Mouse (Mus musculus): ENCODE results near the gene Abcb10. TPM values are rescaled to one million over a fixed set of nuclear protein-coding genes. Genes with fewer than 3 reads are reported as not detected.

Gene Abcb10
- polyA plus RNA-seq, 1 experiment from 2014 or later: 19.1 TPM

DNA sequence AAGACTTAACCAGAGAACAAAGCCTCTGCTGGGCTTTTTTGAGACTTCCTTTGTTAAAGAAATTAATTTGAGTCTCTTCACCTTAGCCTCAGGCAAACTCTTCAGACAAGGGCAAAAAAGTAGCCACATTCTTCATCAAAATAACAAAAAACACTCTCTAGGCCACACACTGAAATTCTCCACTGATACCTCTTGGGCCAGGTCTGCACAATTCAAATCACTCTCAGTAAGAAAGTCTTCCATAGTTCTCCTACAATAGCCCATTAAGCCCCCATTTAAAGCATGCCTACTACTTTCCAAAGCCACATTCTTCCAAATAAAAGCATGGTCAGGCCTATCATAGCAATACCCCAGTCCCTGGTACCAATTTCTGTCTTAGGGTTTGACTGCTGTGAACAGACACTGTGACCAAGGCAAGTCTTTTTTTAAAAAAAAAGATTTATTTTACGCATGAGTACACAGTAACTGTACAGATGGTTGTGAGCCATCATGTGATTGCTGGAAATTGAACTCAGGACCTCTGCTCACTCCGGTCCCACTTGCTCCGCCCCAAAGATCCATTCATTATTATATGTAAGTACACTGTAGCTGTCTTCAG lies 29.2 kb upstream of the Abcb10 start:
- Histone ChIP-seq H3K36me3 (ENCODE audit: control insufficient read depth, insufficient read depth, low read length) (peaks cover 3% of the 10 kb centered on the region; the same call in 1 of the 2 replicates), H3K27ac (ENCODE audit: low read depth, low read length) (no peak overlapping the region), H3K4me3 (ENCODE audit: low read depth, low read length) (no peak overlapping the region), H3K4me1 (ENCODE audit: control insufficient read depth, insufficient read depth, low read length) (no peaks in the 10 kb centered on the region), H3K9ac (ENCODE audit: low read length) (no peak overlapping the region), H3K9me3 (ENCODE audit: control insufficient read depth, low read length) (no peaks in the 10 kb centered on the region), H3K4me2 (no peak overlapping the region), H3K27me3 (ENCODE audit: control insufficient read depth, insufficient read depth, low read length) (no peaks in the 10 kb centered on the region)
- DNase-seq (ENCODE audit: low spot score, missing footprints) (no peak), ATAC-seq (ENCODE audit: low FRiP score) (no peak)
- 96% methylated on average over 3 of the region's 3 CpGs for WGBS

DNA sequence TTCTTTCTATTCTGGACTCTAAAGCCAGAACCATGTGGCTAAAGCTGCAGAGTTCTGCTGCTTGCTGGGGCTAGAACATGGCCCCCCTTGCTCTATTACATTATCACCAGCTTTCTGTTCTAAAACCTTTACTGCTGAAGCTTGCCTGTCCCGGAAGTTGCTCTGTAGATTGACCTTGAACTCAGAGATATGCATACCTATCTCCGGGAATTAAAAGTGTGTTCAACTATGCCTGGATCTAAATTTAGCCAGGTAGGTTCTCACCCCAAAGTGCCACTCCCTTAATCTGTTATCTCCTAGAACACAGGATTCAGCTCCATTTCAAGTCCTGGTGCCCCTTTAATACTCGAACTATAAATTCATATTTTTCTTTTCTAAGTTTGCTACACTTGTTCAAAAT lies 28.7 kb upstream of the Abcb10 start:
- H3K4me3 ChIP-seq (ENCODE audit: low read depth, low read length): no peak overlapping the region
- no peaks in the 10 kb centered on the region for H3K9me3 ChIP-seq (ENCODE audit: control insufficient read depth, low read length)
- no peaks in the 10 kb centered on the region for H3K4me1 ChIP-seq (ENCODE audit: control insufficient read depth, insufficient read depth, low read length)
- no peak for ATAC-seq (ENCODE audit: low FRiP score)
- H3K36me3 ChIP-seq (ENCODE audit: control insufficient read depth, insufficient read depth, low read length): peaks cover 6% of the 10 kb centered on the region; the same call in 1 of the 2 replicates
- DNase-seq (ENCODE audit: low spot score, missing footprints): no peak
- no peaks in the 10 kb centered on the region for H3K27me3 ChIP-seq (ENCODE audit: control insufficient read depth, insufficient read depth, low read length)
- 88% methylated on average over 3 of the region's 3 CpGs for WGBS
- no peak overlapping the region for H3K27ac ChIP-seq (ENCODE audit: low read depth, low read length)
- H3K4me2 ChIP-seq: no peak overlapping the region
- H3K9ac ChIP-seq (ENCODE audit: low read length): no peak overlapping the region

DNA sequence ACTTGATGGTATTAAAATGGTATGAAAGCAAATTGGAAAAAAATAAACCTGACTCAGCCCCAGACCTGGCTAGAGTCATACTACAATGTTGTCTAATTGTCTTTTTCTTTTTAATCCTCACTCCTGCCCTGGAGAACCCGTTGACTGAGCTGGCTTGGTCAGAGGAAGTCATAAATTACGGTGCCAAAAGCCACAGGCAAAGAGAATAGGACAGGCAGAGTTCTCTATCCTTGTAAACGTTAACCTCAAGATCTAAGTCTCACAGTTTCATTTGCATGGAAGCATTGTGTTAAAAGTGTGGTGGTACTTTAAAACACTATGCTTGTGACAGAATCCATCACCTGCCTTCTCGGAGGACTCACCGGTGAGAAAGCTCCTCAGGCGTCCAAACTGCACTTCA lies 24.9 kb upstream of the Abcb10 start:
- no peak overlapping the region for H3K27ac ChIP-seq (ENCODE audit: low read depth, low read length)
- ATAC-seq (ENCODE audit: low FRiP score): no peak
- peaks cover 16% of the 10 kb centered on the region for H3K36me3 ChIP-seq (ENCODE audit: control insufficient read depth, insufficient read depth, low read length)
- H3K4me3 ChIP-seq (ENCODE audit: low read depth, low read length): no peak overlapping the region
- H3K4me1 ChIP-seq (ENCODE audit: control insufficient read depth, insufficient read depth, low read length): no peaks in the 10 kb centered on the region
- no peak overlapping the region for H3K4me2 ChIP-seq
- H3K9ac ChIP-seq (ENCODE audit: low read length): no peak overlapping the region
- 93% methylated on average over 6 of the region's 6 CpGs for WGBS
- no peaks in the 10 kb centered on the region for H3K27me3 ChIP-seq (ENCODE audit: control insufficient read depth, insufficient read depth, low read length)
- DNase-seq (ENCODE audit: low spot score, missing footprints): no peak
- H3K9me3 ChIP-seq (ENCODE audit: control insufficient read depth, low read length): no peaks in the 10 kb centered on the region

DNA sequence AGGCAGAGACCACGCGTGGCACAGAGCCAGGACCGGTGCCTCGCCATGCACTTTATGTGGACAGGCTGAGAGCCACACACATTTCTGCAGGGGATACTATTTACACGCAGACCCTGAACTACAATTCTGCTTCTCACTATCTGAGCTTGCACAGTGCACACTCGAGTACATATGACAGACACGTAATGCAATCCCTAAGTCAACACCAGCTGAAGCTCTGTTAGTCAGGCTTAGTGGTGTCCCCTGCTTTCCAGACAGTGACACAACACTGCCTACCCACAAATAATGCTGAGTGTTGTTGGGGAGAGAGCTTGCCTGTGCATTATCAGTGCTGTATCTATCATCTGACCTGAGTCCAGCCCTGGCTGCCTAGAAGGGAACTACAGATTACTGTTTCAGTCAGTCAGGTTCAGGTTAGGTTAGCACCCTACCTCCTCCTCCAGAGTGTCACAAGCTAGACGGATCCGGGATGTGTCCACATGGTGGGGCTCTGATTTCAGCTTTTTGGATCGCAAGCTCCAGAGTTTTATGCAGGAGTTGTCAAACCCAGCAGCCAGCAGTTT lies 19.7 kb upstream of the Abcb10 start:
- H3K4me3 ChIP-seq (ENCODE audit: low read depth, low read length): no peak overlapping the region
- 96% methylated on average over 10 of the region's 10 CpGs for WGBS

DNA sequence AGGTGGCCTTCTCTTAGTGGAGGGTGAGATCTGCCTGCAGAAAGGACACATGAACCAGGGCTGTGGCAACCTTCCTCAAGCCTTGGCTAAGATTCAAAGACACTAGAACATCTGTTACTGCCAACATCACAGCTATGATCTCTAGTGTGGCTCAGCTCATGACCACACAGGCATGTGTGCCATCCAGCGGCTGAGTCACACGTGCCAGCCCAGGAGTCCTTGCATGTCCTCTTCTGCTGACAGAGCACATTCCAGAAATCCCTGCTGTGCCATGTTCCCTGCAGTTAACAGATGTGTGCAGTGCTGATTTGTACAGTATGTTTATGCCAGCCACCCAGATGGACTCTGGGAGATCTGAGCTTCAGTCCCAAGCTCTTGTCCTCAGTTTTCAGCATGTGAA lies 16.6 kb upstream of the Abcb10 start:
- no peak overlapping the region for H3K9ac ChIP-seq (ENCODE audit: low read length)
- no peaks in the 10 kb centered on the region for H3K27me3 ChIP-seq (ENCODE audit: control insufficient read depth, insufficient read depth, low read length)
- ATAC-seq (ENCODE audit: low FRiP score) (no peak), DNase-seq (ENCODE audit: low spot score, missing footprints) (no peak)
- peaks cover 20% of the 10 kb centered on the region for H3K36me3 ChIP-seq (ENCODE audit: control insufficient read depth, insufficient read depth, low read length)
- H3K27ac ChIP-seq (ENCODE audit: low read depth, low read length): no peak overlapping the region
- H3K4me2 ChIP-seq: no peak overlapping the region
- 94% methylated on average over 2 of the region's 2 CpGs for WGBS
- no peaks in the 10 kb centered on the region for H3K4me1 ChIP-seq (ENCODE audit: control insufficient read depth, insufficient read depth, low read length)
- no peaks in the 10 kb centered on the region for H3K9me3 ChIP-seq (ENCODE audit: control insufficient read depth, low read length)
- no peak overlapping the region for H3K4me3 ChIP-seq (ENCODE audit: low read depth, low read length)

More for the DNA sequence above, 19.7 kb upstream of the Abcb10 start:
- Histone ChIP-seq H3K9me3 (ENCODE audit: control insufficient read depth, low read length) (no peaks in the 10 kb centered on the region), H3K4me1 (ENCODE audit: control insufficient read depth, insufficient read depth, low read length) (no peaks in the 10 kb centered on the region), H3K4me2 (no peak overlapping the region), H3K27ac (ENCODE audit: low read depth, low read length) (no peak overlapping the region), H3K36me3 (ENCODE audit: control insufficient read depth, insufficient read depth, low read length) (peaks cover 22% of the 10 kb centered on the region), H3K27me3 (ENCODE audit: control insufficient read depth, insufficient read depth, low read length) (no peaks in the 10 kb centered on the region), H3K9ac (ENCODE audit: low read length) (no peak overlapping the region)
- no peak for ATAC-seq (ENCODE audit: low FRiP score)
- DNase-seq (ENCODE audit: low spot score, missing footprints): no peak

DNA sequence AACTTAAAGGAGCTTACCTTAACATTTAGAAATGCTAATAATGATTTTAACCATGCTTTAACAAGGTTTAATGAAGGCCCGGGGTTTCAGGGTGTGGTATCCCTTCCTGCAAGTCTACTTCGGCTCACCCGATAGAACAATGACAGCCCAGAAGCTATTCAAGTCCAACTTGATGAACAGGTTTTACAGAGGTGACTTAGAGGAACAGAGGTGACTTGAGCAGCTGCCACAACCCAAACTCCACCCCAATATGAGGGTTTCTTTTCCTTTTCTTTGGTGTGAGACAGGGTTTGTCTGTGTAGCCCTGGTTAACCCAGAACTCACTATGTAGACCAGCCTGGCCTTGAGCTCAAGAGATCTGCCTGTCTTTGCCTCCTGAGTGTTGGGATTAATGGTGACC lies 11.1 kb upstream of the Abcb10 start:
- Histone ChIP-seq H3K27ac (ENCODE audit: low read depth, low read length) (no peak overlapping the region), H3K4me2 (no peak overlapping the region), H3K4me3 (ENCODE audit: low read depth, low read length) (no peak overlapping the region), H3K9ac (ENCODE audit: low read length) (no peak overlapping the region), H3K4me1 (ENCODE audit: control insufficient read depth, insufficient read depth, low read length) (no peaks in the 10 kb centered on the region), H3K36me3 (ENCODE audit: control insufficient read depth, insufficient read depth, low read length) (no peaks in the 10 kb centered on the region; the same call in 1 of the 2 replicates), H3K27me3 (ENCODE audit: control insufficient read depth, insufficient read depth, low read length) (no peaks in the 10 kb centered on the region), H3K9me3 (ENCODE audit: control insufficient read depth, low read length) (no peaks in the 10 kb centered on the region)
- ATAC-seq (ENCODE audit: low FRiP score): no peak
- no peak for DNase-seq (ENCODE audit: low spot score, missing footprints)
- 94% methylated on average over 3 of the region's 3 CpGs for WGBS

DNA sequence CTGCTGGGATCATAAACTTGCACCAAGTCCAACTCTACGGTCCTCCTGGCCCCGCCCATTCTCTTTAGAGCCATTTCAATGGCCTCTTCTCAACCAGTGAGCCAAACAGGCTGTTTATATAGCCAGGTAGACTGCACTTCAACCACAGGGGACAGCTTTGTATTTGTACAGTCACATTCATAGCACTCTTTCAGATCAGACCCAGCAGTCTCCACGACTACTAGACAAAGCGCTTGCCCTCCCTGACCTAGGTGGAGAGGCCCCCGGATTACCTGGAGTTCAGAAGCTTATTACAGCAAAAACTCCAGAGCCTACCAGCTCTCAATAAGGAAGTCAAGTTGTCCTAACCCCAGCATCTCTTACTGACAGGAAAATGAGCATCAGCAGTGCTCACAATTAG lies 10.7 kb upstream of the Abcb10 start:
- H3K4me2 ChIP-seq: no peak overlapping the region
- no peaks in the 10 kb centered on the region; the same call in 1 of the 2 replicates for H3K36me3 ChIP-seq (ENCODE audit: control insufficient read depth, insufficient read depth, low read length)
- H3K27ac ChIP-seq (ENCODE audit: low read depth, low read length): no peak overlapping the region
- no peak for DNase-seq (ENCODE audit: low spot score, missing footprints)
- WGBS: 93% methylated on average over 5 of the region's 5 CpGs
- no peaks in the 10 kb centered on the region for H3K4me1 ChIP-seq (ENCODE audit: control insufficient read depth, insufficient read depth, low read length)
- H3K4me3 ChIP-seq (ENCODE audit: low read depth, low read length): no peak overlapping the region
- H3K9me3 ChIP-seq (ENCODE audit: control insufficient read depth, low read length): no peaks in the 10 kb centered on the region
- ATAC-seq (ENCODE audit: low FRiP score): no peak
- no peak overlapping the region for H3K9ac ChIP-seq (ENCODE audit: low read length)
- H3K27me3 ChIP-seq (ENCODE audit: control insufficient read depth, insufficient read depth, low read length): no peaks in the 10 kb centered on the region

DNA sequence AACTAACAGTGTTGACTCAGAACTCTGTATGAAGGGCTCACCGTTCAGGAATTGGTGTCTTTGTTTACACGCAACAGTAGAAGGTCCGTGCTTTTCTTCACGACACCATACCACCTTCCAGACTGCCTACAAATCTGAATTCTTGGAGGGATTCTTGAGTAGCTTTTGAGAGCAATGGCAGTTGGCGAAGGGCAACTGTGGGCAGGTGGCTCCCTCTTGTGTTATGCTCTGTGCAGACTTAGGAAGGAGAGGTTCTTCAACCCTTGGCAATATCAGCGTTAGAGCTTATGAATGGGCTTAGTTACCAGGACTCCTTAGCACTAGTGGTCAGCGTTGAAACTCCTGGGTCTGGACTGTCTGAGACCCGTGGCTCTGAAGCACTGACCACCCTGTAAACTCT lies 9.7 kb upstream of the Abcb10 start:
- DNase-seq (ENCODE audit: low spot score, missing footprints) (no peak), ATAC-seq (ENCODE audit: low FRiP score) (no peak)

DNA sequence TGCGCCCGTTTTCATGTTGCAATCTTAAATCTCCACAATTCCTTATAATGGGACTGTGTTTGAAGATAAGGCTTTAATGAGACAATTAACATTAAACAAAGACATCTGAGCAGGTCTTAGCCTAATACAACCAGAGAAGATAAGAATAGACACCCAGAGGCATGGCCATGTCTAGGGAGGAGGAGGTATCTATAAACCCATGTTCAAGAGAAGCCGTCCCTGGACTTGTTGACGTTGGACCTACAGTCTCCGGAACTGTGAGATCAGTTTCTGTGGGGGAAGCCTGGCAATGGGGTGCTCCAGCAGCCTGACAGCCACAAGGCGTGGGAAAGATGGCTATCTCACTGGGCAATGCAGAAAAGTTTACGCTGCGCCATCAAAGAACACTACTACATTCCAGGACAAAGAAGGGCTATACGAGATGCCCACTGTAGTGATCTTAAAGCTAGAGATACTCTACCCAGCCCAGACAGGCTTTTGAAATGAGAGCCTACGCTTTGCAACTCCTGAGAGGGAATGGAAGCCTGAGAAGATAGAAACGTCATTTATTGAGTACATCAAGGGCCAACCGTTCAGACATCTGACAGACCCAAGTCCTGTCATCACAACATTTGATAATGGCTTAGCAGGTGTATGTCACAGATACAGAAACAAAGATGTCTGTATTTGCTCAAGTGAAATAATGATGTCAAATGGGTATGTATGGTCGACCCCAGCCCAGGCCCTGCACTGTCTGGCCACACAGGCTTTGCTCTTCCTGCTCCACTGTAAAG lies 7.5 kb upstream of the Abcb10 start:
- H3K36me3 ChIP-seq (ENCODE audit: control insufficient read depth, insufficient read depth, low read length): no peaks in the 10 kb centered on the region; the same call in 1 of the 2 replicates
- no peak for DNase-seq (ENCODE audit: low spot score, missing footprints)
- H3K9ac ChIP-seq (ENCODE audit: low read length): no peak overlapping the region
- no peaks in the 10 kb centered on the region for H3K4me1 ChIP-seq (ENCODE audit: control insufficient read depth, insufficient read depth, low read length)
- no peak overlapping the region for H3K4me2 ChIP-seq
- no peak overlapping the region for H3K4me3 ChIP-seq (ENCODE audit: low read depth, low read length)
- 89% methylated on average over 13 of the region's 13 CpGs for WGBS
- no peaks in the 10 kb centered on the region for H3K9me3 ChIP-seq (ENCODE audit: control insufficient read depth, low read length)
- H3K27me3 ChIP-seq (ENCODE audit: control insufficient read depth, insufficient read depth, low read length): no peaks in the 10 kb centered on the region
- ATAC-seq (ENCODE audit: low FRiP score): no peak
- no peak overlapping the region for H3K27ac ChIP-seq (ENCODE audit: low read depth, low read length)

More for the DNA sequence above, 9.7 kb upstream of the Abcb10 start:
- 89% methylated on average over 8 of the region's 8 CpGs for WGBS
- no peak overlapping the region for H3K4me2 ChIP-seq
- H3K27me3 ChIP-seq (ENCODE audit: control insufficient read depth, insufficient read depth, low read length): no peaks in the 10 kb centered on the region
- H3K4me3 ChIP-seq (ENCODE audit: low read depth, low read length): no peak overlapping the region
- H3K36me3 ChIP-seq (ENCODE audit: control insufficient read depth, insufficient read depth, low read length): no peaks in the 10 kb centered on the region; the same call in 1 of the 2 replicates
- no peak overlapping the region for H3K27ac ChIP-seq (ENCODE audit: low read depth, low read length)
- no peaks in the 10 kb centered on the region for H3K4me1 ChIP-seq (ENCODE audit: control insufficient read depth, insufficient read depth, low read length)
- H3K9ac ChIP-seq (ENCODE audit: low read length): no peak overlapping the region
- H3K9me3 ChIP-seq (ENCODE audit: control insufficient read depth, low read length): no peaks in the 10 kb centered on the region
